Mouse (Mus musculus) megakaryocyte-erythroid progenitor cell, adult 5-6 weeks (primary cell): Measurements from ENCODE around the gene Clec2l. TPM values are rescaled to one million over a fixed set of nuclear protein-coding genes. Genes with fewer than 3 reads are reported as not detected.

ENCODE experiments used
- ATAC-seq: replicated peaks from 2 replicates; pipeline ENCODE4 v1.8.0; 2016; ENCODE audit warnings: mild to moderate bottlenecking, inconsistent platforms; ENCODE audit not compliant: severe bottlenecking, poor library complexity, low FRiP score, low TSS enrichment
- total RNA-seq, 2 experiments: library from RNA; stranded (forward) in 1 of 2; stranded (reverse) in 1 of 2; fragments of 200-1000, 215-1000 nt in 1 of 2; fragments of >200 nt in 1 of 2; fragmentation: Nextera tagmentation in 1 of 2; gene quantifications; 2 replicates each; pipeline ENCODE4 v1.2.3; 2014 to 2017

Gene Clec2l
- total RNA-seq, 2 experiments from 2014 or later: not detected

DNA sequence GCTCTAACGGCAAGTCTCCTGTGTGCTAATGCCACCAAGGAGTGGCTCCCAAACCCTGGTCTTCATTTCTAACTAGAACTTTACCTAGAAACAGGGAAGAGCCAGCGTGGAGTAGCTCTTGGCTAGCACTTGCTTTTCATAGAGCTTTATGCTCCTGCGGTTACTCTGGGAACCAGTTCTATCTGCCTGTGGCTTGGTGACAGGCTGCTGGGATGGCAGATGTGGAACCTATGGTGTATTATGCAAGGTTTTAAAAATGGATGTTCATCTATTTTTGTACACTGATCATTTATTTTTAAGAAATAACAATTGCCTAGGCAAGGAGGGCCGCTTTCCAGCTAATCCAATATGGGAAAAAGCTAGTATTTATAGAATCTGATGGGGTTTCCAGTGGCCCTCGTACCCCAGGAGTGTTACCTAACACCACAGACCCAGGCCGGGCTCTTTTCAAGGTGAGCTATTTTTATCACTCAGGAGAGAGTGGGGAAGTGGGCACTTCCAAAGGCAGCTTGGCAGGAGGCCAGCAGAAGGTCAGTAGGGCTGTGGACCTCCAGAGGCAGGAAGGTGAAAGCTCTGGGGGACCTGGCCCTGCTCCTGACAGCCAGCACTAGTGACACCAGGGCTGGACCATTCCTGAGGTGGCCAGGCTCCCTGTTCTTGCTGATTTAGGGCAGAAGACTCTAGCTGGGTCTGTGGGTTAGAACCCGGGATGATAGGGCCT, 41.6 kb downstream of the Clec2l start:
- ATAC-seq: no peak

GRCm38 (mm10) chr6:38710449-38710848, 47.6 kb downstream of the Clec2l start:
- no peak for ATAC-seq

DNA sequence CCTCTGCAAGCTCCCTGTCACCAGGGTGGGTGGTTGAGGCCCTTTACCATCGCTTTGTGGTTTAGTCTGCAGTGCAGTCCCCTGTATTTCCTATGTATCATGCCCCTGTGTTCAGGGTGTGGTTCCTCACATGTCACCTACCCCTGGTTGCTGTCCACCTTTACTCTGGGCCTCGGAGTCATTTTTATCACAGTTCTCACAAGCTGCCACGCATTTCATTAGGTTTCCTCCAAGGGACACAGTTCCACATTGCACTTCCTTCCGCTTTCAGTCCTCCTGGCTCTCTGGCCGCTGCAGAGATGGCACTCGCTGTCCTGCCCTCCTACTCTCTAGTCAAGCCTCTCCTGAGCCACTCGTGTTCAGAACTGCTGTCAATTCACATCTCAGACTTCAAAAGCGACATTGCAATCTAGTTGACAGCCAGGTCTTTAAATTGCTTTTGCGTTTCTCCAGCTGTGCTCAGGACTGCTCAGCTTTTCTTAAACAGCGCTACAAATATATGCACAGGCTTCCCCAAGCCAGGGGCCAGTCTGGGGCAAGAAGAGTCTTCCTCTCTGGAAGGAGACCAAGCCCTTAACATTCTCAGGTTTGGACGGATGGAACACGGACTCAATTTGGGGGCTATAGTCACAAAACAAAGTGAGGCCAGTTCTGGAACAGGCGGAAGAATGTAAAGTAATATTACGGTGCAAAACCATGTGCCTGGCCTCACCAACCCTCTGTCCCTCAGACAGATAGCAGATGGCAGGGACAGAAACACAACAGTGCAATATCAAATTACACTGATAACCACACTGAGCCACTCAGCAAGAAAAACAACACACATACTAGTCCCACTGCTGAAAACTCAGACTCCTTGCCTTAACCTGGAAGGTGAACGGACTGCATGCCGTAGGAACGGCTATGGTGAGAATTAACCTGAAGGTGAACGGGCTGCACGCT, 51.4 kb downstream of the Clec2l start:
- no peak for ATAC-seq

DNA sequence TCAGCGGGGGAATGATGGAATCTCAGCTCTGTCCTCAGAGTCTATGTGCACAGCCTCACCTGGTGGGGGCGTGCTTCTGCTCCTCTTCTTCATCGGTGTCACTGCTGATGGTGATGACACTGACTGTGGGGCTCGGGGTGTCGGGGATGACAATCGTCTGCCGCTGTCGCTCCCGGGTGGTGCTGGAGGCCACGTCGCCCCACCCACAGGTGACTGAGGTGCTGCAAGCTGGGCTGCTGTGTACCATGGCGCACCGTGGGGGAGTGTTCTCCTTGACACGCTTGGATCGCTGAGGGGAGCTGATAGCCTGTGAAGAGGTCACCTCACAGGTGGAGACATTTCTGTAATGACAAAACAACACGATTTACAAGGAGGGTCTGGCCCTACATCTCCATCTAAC, 53.0 kb downstream of the Clec2l start:
- ATAC-seq: no peak

DNA sequence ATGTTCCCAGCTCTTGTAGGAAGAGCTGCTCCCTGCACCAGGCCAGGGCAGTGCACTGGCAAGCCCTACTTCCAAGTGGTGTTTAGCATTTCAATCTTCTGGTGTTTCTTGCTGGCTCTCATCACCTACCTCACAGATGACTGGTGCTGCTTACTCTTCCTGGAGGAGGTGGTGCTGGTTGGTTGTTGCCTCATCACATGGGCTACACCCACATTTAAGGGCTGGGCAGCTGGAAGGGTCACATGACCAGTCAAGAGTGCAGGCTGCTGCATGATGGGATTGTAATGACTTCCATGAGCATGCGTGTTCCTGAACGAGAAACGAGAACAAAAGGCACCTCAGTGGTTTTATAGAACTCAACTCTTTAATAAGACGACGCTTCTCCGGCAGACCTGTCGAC, 55.8 kb downstream of the Clec2l start:
- ATAC-seq: no peak

DNA sequence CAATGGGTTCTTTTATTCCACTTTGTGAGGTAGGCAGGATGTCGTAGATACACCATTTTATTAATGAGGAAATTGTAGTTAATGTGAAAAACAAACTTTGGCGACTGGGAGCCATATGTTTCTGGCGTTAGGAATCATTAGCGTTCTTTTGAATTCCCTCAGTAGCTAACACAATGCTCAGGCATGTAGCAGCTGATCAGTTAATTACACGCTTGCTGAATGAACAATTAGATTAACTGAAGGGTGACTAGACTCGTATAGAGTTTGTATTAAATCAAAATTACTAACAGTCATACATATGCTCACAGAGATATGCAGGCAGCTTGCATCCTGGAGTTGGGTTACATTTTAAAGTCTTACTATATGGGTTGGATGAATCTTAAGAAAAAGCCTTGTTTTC, 56.4 kb downstream of the Clec2l start:
- ATAC-seq: no peak

- ATAC-seq: no peak
Observed at GRCm38 (mm10) chr6:38721361-38721760, 58.5 kb downstream of the Clec2l start.

- no peak for ATAC-seq
Observed at GRCm38 (mm10) chr6:38725515-38725914, 62.6 kb downstream of the Clec2l start.

Other genes with a start within 250 kb of the Clec2l start
- 57.8 and 58.2 TPM in 2 replicates for gene Ubn2, start 229.1 kb upstream of the Clec2l start, total RNA-seq (2014; fragmentation: Nextera tagmentation)
- 15.6 and 26.8 TPM in 2 replicates for gene Ubn2, start 229.1 kb upstream of the Clec2l start, total RNA-seq (2017)
- gene Fmc1, start 129.6 kb upstream of the Clec2l start, total RNA-seq (2014; fragmentation: Nextera tagmentation): 113 and 175 TPM in 2 replicates
- 34.6 and 43.6 TPM in 2 replicates for gene Fmc1, start 129.6 kb upstream of the Clec2l start, total RNA-seq (2017)
- gene Luc7l2, start 111.7 kb upstream of the Clec2l start, total RNA-seq (2014; fragmentation: Nextera tagmentation): 203 and 217 TPM in 2 replicates
- gene Luc7l2, start 111.7 kb upstream of the Clec2l start, total RNA-seq (2017): 248 and 278 TPM in 2 replicates
- not detected in 2 replicates for gene Klrg2, start 25.8 kb upstream of the Clec2l start, total RNA-seq (2014; fragmentation: Nextera tagmentation)
- not detected in 2 replicates for gene Klrg2, start 25.8 kb upstream of the Clec2l start, total RNA-seq (2017)
- 1.6 and 6.4 TPM in 2 replicates for gene Tbxas1, start 212.3 kb downstream of the Clec2l start, total RNA-seq (2014; fragmentation: Nextera tagmentation)
- gene Tbxas1, start 212.3 kb downstream of the Clec2l start, total RNA-seq (2017): 2.5 and 8.8 TPM in 2 replicates
- 24.3 and 27.9 TPM in 2 replicates for gene Hipk2, start 213.1 kb downstream of the Clec2l start, total RNA-seq (2014; fragmentation: Nextera tagmentation)
- gene Hipk2, start 213.1 kb downstream of the Clec2l start, total RNA-seq (2017): 5.1 and 9.2 TPM in 2 replicates